Mouse (Mus musculus): ENCODE data around the gene Tmem229b.

DNA sequence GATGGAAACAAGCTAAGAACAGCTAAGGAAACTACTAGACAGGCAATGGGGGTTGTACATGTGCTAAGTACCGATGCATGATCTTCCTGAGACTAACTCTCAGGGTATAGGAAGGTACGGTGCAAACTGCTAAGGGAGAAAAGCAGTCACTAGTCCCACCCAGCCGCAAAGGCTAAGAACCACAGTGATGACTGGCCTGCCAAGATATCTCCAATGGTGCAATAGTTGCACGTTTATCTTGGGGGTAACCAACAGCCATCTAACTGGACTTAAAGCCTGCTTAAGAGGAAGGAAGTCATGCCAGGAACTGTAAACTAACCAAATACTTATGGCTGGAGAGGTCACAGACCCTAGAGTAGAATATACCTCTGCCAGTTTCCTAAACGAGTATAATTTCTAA lies 5.0 kb downstream of the Tmem229b start:
- TF ChIP-seq CTCF (IDR thresholded peaks at IDR 0.05; ENCODE audit: control insufficient read depth, insufficient read depth, insufficient replicate concordance, low read depth, low read length) (no peak), POLR2A (IDR thresholded peaks at IDR 0.05; ENCODE audit: control insufficient read depth, low read depth, low read length) (no peak)

All from testis, adult 2 months (tissue).